Mouse (Mus musculus): ENCODE results near the gene Kcnk2. TPM values are rescaled to one million over a fixed set of nuclear protein-coding genes. Genes with fewer than 3 reads are reported as not detected.

The Kcnk2 gene
- polyA plus RNA-seq, 1 experiment from 2014 or later = 0.55 TPM

DNA sequence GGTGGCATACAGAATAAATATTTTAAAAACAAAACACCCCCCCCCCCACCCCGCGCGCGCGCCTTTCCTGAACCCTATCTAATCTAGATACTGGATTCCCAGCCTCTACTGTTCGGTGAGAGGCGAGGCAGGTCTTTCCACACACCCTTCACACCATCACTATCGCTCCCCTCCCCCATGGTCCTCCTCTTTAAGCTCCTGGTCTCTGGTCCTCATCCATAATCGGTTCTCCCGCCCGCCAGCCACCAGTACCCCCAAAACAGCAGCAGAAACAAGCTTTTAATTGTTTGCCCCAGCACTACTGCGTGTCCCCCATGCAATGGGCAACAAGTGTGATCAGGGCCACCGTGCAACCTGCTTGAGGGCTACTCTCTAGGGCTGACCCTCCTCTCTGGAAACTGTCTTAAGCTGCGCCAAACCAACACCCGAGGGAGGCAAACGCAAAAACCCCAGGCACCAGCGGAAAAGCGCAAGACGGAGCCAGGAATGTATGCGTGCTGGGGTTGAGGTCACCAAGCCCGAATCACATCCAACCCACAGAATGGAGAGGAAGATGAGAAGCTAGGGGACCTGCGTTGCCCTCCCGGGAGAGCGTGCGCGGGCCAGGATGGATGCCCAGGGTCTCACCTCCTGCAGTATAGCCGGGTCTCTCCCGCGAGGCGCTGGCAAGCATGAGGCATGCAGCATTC lies 59.5 kb downstream of the Kcnk2 start:
- 2% methylated on average over 30 of the region's 30 CpGs for WGBS
- no peak overlapping the region for H3K27ac ChIP-seq (replicated peaks)
- peak overlapping the region; percentile 54; the same call in 1 of the 2 replicates for H3K9ac ChIP-seq
- H3K4me3 ChIP-seq = peak overlapping the region; percentile 61
- peak overlapping the region; percentile 95 for H3K4me2 ChIP-seq
- H3K9me3 ChIP-seq = no peaks in the 10 kb centered on the region
- H3K36me3 ChIP-seq = no peaks in the 10 kb centered on the region
- H3K27me3 ChIP-seq (replicated peaks) = peaks cover 62% of the 10 kb centered on the region
- ATAC-seq (ENCODE audit: extremely low read depth, insufficient number of reproducible peaks, low FRiP score, low TSS enrichment) = no peak
- H3K4me1 ChIP-seq = peaks cover 7% of the 10 kb centered on the region

DNA sequence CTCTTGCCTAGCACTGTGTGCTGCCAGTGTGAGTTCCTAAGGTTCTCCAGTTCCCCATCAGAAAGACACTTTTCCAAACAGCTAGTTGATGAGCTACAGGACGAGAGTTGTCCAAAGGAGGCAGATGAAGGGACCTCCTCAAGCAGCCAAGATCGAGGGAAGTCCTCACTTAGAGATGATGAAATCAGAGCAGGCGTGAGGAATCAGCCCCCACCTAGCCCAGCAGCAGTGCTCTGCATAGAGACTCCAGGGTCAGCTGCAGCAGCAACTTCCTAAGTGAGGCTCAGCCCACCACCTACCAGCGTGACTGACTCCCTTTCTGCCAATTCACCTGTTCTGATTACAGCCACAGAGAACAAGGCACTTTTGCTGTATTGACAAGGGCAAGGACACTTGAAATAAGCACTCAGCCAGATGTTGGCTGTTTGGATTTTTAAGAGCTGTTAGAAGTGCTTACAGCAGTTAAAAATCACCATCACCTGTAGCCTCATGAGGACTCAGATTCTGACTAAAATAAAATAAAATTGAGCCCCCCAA lies 60.6 kb downstream of the Kcnk2 start:
- H3K9me3 ChIP-seq = no peaks in the 10 kb centered on the region
- H3K27ac ChIP-seq (replicated peaks) = no peak overlapping the region
- H3K4me2 ChIP-seq = no peak overlapping the region
- no peaks in the 10 kb centered on the region for H3K36me3 ChIP-seq
- WGBS = 26% methylated on average over 4 of the region's 4 CpGs
- no peak overlapping the region for H3K9ac ChIP-seq
- no peak for ATAC-seq (ENCODE audit: extremely low read depth, insufficient number of reproducible peaks, low FRiP score, low TSS enrichment)
- peaks cover 60% of the 10 kb centered on the region for H3K27me3 ChIP-seq (replicated peaks)
- peaks cover 7% of the 10 kb centered on the region for H3K4me1 ChIP-seq
- H3K4me3 ChIP-seq = no peak overlapping the region

- Histone ChIP-seq H3K9me3 (no peaks in the 10 kb centered on the region), H3K4me2 (no peak overlapping the region), H3K36me3 (no peaks in the 10 kb centered on the region), H3K9ac (no peak overlapping the region), H3K27ac (replicated peaks) (no peak overlapping the region), H3K27me3 (replicated peaks) (no peaks in the 10 kb centered on the region), H3K4me3 (no peak overlapping the region), H3K4me1 (peaks cover 10% of the 10 kb centered on the region)
- 62% methylated on average over 2 of the region's 2 CpGs for WGBS
- no peak for ATAC-seq (ENCODE audit: extremely low read depth, insufficient number of reproducible peaks, low FRiP score, low TSS enrichment)
Observed at GRCm38 (mm10) chr1:189315896-189316295, 86.2 kb downstream of the Kcnk2 start.

DNA sequence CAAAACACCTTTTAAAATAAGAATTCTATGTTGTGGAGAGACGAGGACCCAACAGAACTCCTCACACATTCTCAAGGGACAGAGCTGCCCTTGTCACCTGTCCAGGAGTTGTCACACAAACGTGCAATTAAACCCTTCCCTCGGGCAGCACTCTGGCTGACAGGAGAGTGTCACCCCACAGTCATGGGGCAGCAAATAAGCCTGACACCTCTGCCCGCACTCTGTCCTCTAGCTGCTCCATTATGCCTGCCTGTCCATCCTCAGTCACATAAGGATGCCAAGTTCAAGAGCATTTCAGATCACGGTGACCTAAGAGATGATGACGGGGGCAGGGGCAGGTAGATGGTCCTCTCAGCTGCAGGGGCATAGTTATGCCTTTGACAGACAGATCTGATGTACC lies 87.6 kb downstream of the Kcnk2 start:
- H3K9me3 ChIP-seq = no peaks in the 10 kb centered on the region
- H3K4me1 ChIP-seq = peaks cover 21% of the 10 kb centered on the region
- no peak for ATAC-seq (ENCODE audit: extremely low read depth, insufficient number of reproducible peaks, low FRiP score, low TSS enrichment)
- no peak overlapping the region for H3K27ac ChIP-seq (replicated peaks)
- no peak overlapping the region for H3K9ac ChIP-seq
- H3K27me3 ChIP-seq (replicated peaks) = no peaks in the 10 kb centered on the region
- H3K4me2 ChIP-seq = no peak overlapping the region
- WGBS = 67% methylated on average over 6 of the region's 6 CpGs
- H3K36me3 ChIP-seq = no peaks in the 10 kb centered on the region
- no peak overlapping the region for H3K4me3 ChIP-seq

DNA sequence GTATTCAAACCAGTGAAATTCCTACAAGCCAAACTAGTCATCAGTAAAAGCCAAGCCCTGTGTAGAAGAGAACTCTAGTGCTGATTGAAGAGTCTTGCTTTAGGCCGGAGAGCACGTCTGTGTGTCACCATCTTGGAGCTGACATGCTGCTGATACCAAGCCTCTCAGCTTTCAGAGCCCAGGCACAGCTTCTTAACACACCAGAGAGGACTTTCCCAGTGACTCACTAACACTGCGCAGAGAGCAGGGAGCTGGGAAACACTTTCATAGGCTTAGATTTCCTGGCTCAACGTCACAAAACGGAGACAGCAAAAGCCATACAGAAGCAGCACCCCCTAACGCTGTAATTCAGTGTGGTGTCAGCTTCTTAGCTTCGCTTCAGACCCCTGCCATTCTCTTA lies 88.3 kb downstream of the Kcnk2 start:
- no peaks in the 10 kb centered on the region for H3K36me3 ChIP-seq
- no peak overlapping the region for H3K4me3 ChIP-seq
- no peaks in the 10 kb centered on the region for H3K9me3 ChIP-seq
- peak overlapping the region; percentile 28; the same call in 1 of the 2 replicates for H3K27ac ChIP-seq (replicated peaks)
- 35% methylated on average over 7 of the region's 7 CpGs for WGBS
- H3K4me1 ChIP-seq = peaks cover 26% of the 10 kb centered on the region
- H3K9ac ChIP-seq = no peak overlapping the region; the same call in 1 of the 2 replicates
- H3K4me2 ChIP-seq = 0 out of 2 replicates have a peak overlapping the region, but pooled peaks have one; percentile 7
- ATAC-seq (ENCODE audit: extremely low read depth, insufficient number of reproducible peaks, low FRiP score, low TSS enrichment) = no peak
- no peaks in the 10 kb centered on the region for H3K27me3 ChIP-seq (replicated peaks)

DNA sequence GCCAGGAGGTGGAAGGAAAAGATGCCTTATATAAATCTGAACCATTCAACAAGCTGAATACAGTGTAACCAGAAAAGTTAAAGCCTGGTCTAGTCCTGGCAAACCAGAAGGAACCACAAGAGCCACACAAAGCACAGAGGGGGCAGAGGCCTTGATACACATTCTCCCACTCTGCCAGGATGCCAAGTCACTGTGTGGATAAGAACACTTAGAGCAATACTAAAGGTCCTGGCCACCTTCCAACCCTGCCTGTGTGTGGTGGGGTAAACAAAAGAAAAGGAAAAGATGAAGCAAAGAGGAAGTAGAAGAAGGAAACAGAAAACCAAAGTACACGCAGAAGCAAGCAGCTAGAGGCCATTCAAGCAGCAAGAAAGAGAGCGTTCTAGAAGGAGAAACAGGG lies 91.9 kb downstream of the Kcnk2 start:
- Histone ChIP-seq H3K4me2 (no peak overlapping the region), H3K27ac (replicated peaks) (0 out of 2 replicates have a peak overlapping the region, but pooled peaks have one; percentile 25), H3K4me3 (no peak overlapping the region), H3K9me3 (no peaks in the 10 kb centered on the region), H3K27me3 (replicated peaks) (no peaks in the 10 kb centered on the region), H3K9ac (no peak overlapping the region), H3K36me3 (no peaks in the 10 kb centered on the region), H3K4me1 (peaks cover 26% of the 10 kb centered on the region)
- WGBS = 65% methylated on average over 2 of the region's 2 CpGs
- no peak for ATAC-seq (ENCODE audit: extremely low read depth, insufficient number of reproducible peaks, low FRiP score, low TSS enrichment)

DNA sequence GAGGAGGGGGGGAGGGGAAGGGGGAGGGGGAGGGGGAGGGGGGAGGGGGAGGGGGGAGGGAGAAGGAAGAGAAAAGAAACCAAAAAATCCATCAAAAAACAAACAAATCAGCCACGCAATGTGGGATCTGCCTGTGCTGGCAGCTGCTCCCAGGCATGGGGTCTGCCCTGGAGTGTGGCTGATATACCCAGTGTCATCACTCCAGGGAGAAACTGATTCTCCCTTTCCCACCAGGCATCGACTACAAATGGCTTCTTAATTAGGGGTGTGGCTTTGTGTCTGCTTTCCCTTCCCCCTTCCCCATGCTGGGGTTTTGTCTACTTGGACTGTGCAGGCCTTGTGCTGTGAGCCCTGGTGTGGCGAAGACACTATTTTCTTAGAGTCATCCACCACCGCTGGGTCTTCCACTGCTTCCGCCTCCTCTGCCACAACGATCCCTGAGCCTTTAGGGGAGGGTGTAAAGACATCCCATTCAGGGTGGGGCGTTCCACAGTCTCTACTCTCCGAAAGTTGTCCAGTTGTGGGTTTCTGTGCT lies 97.0 kb downstream of the Kcnk2 start:
- H3K9ac ChIP-seq = no peak overlapping the region
- WGBS = 69% methylated on average over 8 of the region's 8 CpGs

GRCm38 (mm10) chr1:189303001-189303400 lies 99.1 kb downstream of the Kcnk2 start:
- no peaks in the 10 kb centered on the region for H3K4me1 ChIP-seq
- no peak overlapping the region for H3K4me2 ChIP-seq
- H3K9me3 ChIP-seq = 0 out of 2 replicates have a peak, but pooled peaks cover 5% of the 10 kb centered on the region
- H3K27me3 ChIP-seq (replicated peaks) = no peaks in the 10 kb centered on the region
- H3K4me3 ChIP-seq = no peak overlapping the region
- WGBS = 85% methylated on average over 3 of the region's 3 CpGs
- H3K36me3 ChIP-seq = no peaks in the 10 kb centered on the region
- H3K27ac ChIP-seq (replicated peaks) = no peak overlapping the region
- H3K9ac ChIP-seq = no peak overlapping the region
- ATAC-seq (ENCODE audit: extremely low read depth, insufficient number of reproducible peaks, low FRiP score, low TSS enrichment) = no peak

More for the DNA sequence above, 97.0 kb downstream of the Kcnk2 start:
- H3K27me3 ChIP-seq (replicated peaks) = no peaks in the 10 kb centered on the region
- H3K36me3 ChIP-seq = no peaks in the 10 kb centered on the region
- no peak overlapping the region for H3K4me3 ChIP-seq
- H3K9me3 ChIP-seq = no peaks in the 10 kb centered on the region
- no peak overlapping the region for H3K27ac ChIP-seq (replicated peaks)
- ATAC-seq (ENCODE audit: extremely low read depth, insufficient number of reproducible peaks, low FRiP score, low TSS enrichment) = no peak
- peaks cover 11% of the 10 kb centered on the region for H3K4me1 ChIP-seq
- H3K4me2 ChIP-seq = no peak overlapping the region

GRCm38 (mm10) chr1:189293679-189294406 lies 108.2 kb downstream of the Kcnk2 start:
- Histone ChIP-seq H3K4me3 (no peak overlapping the region), H3K9ac (no peak overlapping the region), H3K9me3 (no peaks in the 10 kb centered on the region), H3K4me1 (0 out of 2 replicates have a peak, but pooled peaks cover 5% of the 10 kb centered on the region), H3K27me3 (replicated peaks) (peaks cover 4% of the 10 kb centered on the region; the same call in 1 of the 2 replicates), H3K36me3 (no peaks in the 10 kb centered on the region), H3K27ac (replicated peaks) (no peak overlapping the region), H3K4me2 (no peak overlapping the region)
- 78% methylated on average over 12 of the region's 12 CpGs for WGBS
- no peak for ATAC-seq (ENCODE audit: extremely low read depth, insufficient number of reproducible peaks, low FRiP score, low TSS enrichment)

- no peaks in the 10 kb centered on the region for H3K9me3 ChIP-seq
- H3K4me3 ChIP-seq = no peak overlapping the region
- H3K4me2 ChIP-seq = no peak overlapping the region
- H3K27me3 ChIP-seq (replicated peaks) = peaks cover 4% of the 10 kb centered on the region; the same call in 1 of the 2 replicates
- H3K9ac ChIP-seq = no peak overlapping the region
- H3K36me3 ChIP-seq = no peaks in the 10 kb centered on the region
- 48% methylated on average over 3 of the region's 3 CpGs for WGBS
- no peak overlapping the region for H3K27ac ChIP-seq (replicated peaks)
- ATAC-seq (ENCODE audit: extremely low read depth, insufficient number of reproducible peaks, low FRiP score, low TSS enrichment) = no peak
- H3K4me1 ChIP-seq = 0 out of 2 replicates have a peak, but pooled peaks cover 5% of the 10 kb centered on the region
Observed at GRCm38 (mm10) chr1:189290885-189291284, 111.2 kb downstream of the Kcnk2 start.

DNA sequence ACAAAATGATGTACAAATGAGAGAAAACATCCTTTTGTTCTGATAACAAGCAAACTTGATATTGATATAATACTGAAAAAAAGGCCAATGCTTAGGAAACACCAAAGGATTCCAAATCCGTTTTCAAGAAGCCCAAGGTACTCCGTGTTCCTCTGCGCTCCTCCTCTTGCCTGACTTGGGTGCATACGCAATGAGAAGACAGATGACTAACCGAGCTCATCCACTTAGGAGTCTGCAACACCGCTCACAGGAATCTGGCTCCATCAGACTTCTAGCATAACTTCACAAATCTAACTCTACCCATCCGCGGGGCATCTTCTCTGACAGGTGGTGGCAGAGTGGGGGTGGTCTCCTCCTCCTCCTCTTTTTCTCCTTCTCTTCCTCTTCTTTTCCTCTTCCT lies 113.1 kb downstream of the Kcnk2 start:
- no peak overlapping the region for H3K9ac ChIP-seq
- H3K27ac ChIP-seq (replicated peaks) = no peak overlapping the region
- no peak for ATAC-seq (ENCODE audit: extremely low read depth, insufficient number of reproducible peaks, low FRiP score, low TSS enrichment)
- 83% methylated on average over 8 of the region's 8 CpGs for WGBS
- no peak overlapping the region for H3K4me3 ChIP-seq
- H3K4me2 ChIP-seq = no peak overlapping the region
- H3K27me3 ChIP-seq (replicated peaks) = peaks cover 4% of the 10 kb centered on the region; the same call in 1 of the 2 replicates
- no peaks in the 10 kb centered on the region for H3K36me3 ChIP-seq
- H3K4me1 ChIP-seq = 0 out of 2 replicates have a peak, but pooled peaks cover 5% of the 10 kb centered on the region
- H3K9me3 ChIP-seq = no peaks in the 10 kb centered on the region

Measured in heart, embryonic 13.5 days (tissue).